Mouse (Mus musculus) kidney, embryonic 15.5 days (tissue): ENCODE results near the gene 4921504E06Rik. TPM values are rescaled to one million over a fixed set of nuclear protein-coding genes. Genes with fewer than 3 reads are reported as not detected.

Experiments
- ATAC-seq: fragments of 200-750 bp; cut with Nextera tagmentation; replicated peaks from 2 replicates; pipeline ENCODE4 v1.8.0; 2017; ENCODE audit warnings: moderate TSS enrichment; ENCODE audit not compliant: low FRiP score
- H3K27ac ChIP-seq: fragments of 300-500 bp; sonication (generic); 2 replicates; pipeline ENCODE4 v1.5.1; 2015; ENCODE audit warnings: mild to moderate bottlenecking, inconsistent platforms
- H3K27me3 ChIP-seq: fragments of 300-500 bp; sonication (generic); 2 replicates; pipeline ENCODE4 v1.6.1; 2015; ENCODE audit warnings: inconsistent platforms
- H3K36me3 ChIP-seq: fragments of 300-500 bp; sonication (generic); 2 replicates; pipeline ENCODE4 v1.6.1; 2015; ENCODE audit warnings: inconsistent platforms
- H3K4me1 ChIP-seq: fragments of 300-500 bp; sonication (generic); 2 replicates; pipeline ENCODE4 v1.6.1; 2015; ENCODE audit warnings: inconsistent platforms
- H3K4me2 ChIP-seq: fragments of 300-500 bp; sonication (generic); 2 replicates; pipeline ENCODE4 v1.6.1; 2015; ENCODE audit warnings: moderate library complexity, mild to moderate bottlenecking, inconsistent platforms
- H3K4me3 ChIP-seq: fragments of 300-500 bp; sonication (generic); replicated peaks from 2 replicates; pipeline ENCODE4 v1.5.1; 2015; ENCODE audit warnings: mild to moderate bottlenecking, inconsistent platforms
- H3K9ac ChIP-seq: fragments of 300-500 bp; sonication (generic); 2 replicates; pipeline ENCODE4 v1.6.1; 2015; ENCODE audit warnings: mild to moderate bottlenecking, inconsistent platforms
- H3K9me3 ChIP-seq: fragments of 300-500 bp; sonication (generic); replicated peaks from 2 replicates; pipeline ENCODE4 v1.6.1; 2016; ENCODE audit warnings: inconsistent platforms
- WGBS: fragments of 180-500 bp; shearing (Covaris S2); methylation state at CpG from one replicate; pipeline ENCODE4 v1.1.7; 2015; ENCODE audit warnings: mixed read lengths; 5-methylcytosine and 5-hydroxymethylcytosine counted together
- polyA plus RNA-seq: library from polyadenylated mRNA; unstranded; fragments of >200 nt; fragmentation: Nextera tagmentation; extraction: Ambion mirVana; gene quantifications from 2 replicates; pipeline ENCODE4 v1.2.1, GENCODE M21; 2015

4921504E06Rik gene
- polyA plus RNA-seq, 1 experiment from 2014 or later, result not detected

- Histone ChIP-seq H3K4me1 (peaks cover 13% of the 10 kb centered on the region), H3K9ac (no peak overlapping the region), H3K9me3 (no peaks in the 10 kb centered on the region), H3K36me3 (no peaks in the 10 kb centered on the region), H3K4me3 (no peak overlapping the region), H3K27ac (no peak overlapping the region), H3K4me2 (no peak overlapping the region), H3K27me3 (no peaks in the 10 kb centered on the region)
- WGBS, result 95% methylated on average over 2 of the region's 2 CpGs
- no peak for ATAC-seq
These were observed 2.3 kb downstream of the 4921504E06Rik start for GRCm38 (mm10) chr2:19551396-19551795.

GRCm38 (mm10) chr2:19540906-19541305 is 12.8 kb downstream of the 4921504E06Rik start:
- ATAC-seq, result no peak
- Histone ChIP-seq H3K27ac (no peak overlapping the region), H3K9me3 (no peaks in the 10 kb centered on the region), H3K4me2 (no peak overlapping the region), H3K4me1 (no peaks in the 10 kb centered on the region), H3K4me3 (no peak overlapping the region), H3K9ac (no peak overlapping the region), H3K27me3 (no peaks in the 10 kb centered on the region), H3K36me3 (no peaks in the 10 kb centered on the region)
- WGBS, result 69% methylated on average over 1 of the region's 1 CpGs

DNA sequence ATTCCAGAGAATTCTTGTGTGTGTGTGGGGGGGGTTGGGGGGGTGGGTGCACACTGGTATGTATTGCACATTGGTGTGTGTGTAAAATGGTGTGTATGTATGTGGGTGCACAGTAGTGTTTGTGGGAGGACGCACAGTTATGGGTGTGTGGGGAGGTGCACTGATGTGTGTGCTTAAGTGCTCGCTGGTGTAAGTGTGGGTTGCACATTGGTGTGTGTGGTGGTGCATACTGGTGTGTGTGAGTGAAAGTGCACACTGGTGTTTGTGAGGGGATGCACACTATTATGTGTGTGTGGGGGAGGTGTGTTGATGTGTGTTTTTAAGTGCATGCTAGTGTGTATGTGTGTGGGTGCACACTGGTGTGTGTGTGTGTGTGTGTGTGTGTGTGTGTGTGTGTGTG is 24.3 kb downstream of the 4921504E06Rik start:
- 84% methylated on average over 2 of the region's 2 CpGs for WGBS
- Histone ChIP-seq H3K9ac (no peak overlapping the region), H3K27ac (no peak overlapping the region), H3K4me2 (no peak overlapping the region), H3K4me3 (no peak overlapping the region), H3K9me3 (no peaks in the 10 kb centered on the region), H3K27me3 (0 out of 2 replicates have a peak, but pooled peaks cover 3% of the 10 kb centered on the region), H3K36me3 (no peaks in the 10 kb centered on the region), H3K4me1 (no peaks in the 10 kb centered on the region)
- peak; percentile 66; the same call in 1 of the 2 replicates for ATAC-seq

DNA sequence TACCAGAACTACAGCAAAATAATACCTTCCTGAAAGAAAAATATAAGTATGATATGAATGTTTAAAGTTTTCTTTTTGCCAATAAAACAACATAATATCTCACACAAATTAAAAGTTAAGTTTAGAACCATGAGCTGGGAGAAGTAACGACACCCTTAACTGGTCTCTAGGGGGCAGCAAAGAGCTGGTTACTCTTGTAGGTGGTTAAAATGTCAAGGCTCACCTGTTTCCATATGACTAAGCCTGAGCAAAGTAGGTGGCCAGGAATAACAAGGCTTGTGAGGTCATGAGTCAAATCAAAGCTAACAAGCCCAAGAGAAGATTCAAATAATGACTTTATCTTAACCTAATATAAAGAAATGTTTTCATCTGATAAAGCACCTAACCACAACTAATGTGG is 24.9 kb downstream of the 4921504E06Rik start:
- no peak overlapping the region for H3K27ac ChIP-seq
- no peaks in the 10 kb centered on the region for H3K36me3 ChIP-seq
- H3K9ac ChIP-seq, result no peak overlapping the region
- ATAC-seq, result no peak; the same call in 1 of the 2 replicates
- no peaks in the 10 kb centered on the region for H3K9me3 ChIP-seq
- H3K4me1 ChIP-seq, result no peaks in the 10 kb centered on the region
- H3K27me3 ChIP-seq, result 0 out of 2 replicates have a peak, but pooled peaks cover 3% of the 10 kb centered on the region
- H3K4me3 ChIP-seq, result no peak overlapping the region
- no peak overlapping the region for H3K4me2 ChIP-seq
- 0% methylated on average over 1 of the region's 1 CpGs for WGBS

DNA sequence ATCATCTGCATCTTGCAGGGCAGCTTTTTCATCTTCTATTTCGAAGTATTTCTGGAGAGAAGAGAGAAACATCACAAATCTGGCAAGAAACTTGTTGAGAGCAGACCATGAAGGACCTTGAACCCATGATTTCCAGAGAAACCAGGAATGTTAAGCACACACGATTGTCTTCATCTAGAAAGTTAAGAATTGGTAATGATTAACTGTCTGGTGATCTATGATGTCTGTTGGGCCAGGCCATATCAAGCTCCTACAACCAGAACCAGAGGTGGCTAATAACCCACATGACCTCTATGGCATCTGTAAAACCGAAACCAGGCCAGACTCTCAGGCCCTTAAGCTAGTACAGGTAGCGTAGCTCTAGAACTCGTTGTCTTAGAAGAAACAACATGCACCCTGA is 29.6 kb downstream of the 4921504E06Rik start:
- no peak overlapping the region for H3K4me2 ChIP-seq
- no peaks in the 10 kb centered on the region for H3K36me3 ChIP-seq
- no peak overlapping the region for H3K27ac ChIP-seq
- H3K27me3 ChIP-seq, result peaks cover 10% of the 10 kb centered on the region
- no peaks in the 10 kb centered on the region for H3K4me1 ChIP-seq
- no peak overlapping the region for H3K4me3 ChIP-seq
- WGBS, result 73% methylated on average over 5 of the region's 5 CpGs
- H3K9ac ChIP-seq, result no peak overlapping the region
- H3K9me3 ChIP-seq, result no peaks in the 10 kb centered on the region
- ATAC-seq, result no peak

DNA sequence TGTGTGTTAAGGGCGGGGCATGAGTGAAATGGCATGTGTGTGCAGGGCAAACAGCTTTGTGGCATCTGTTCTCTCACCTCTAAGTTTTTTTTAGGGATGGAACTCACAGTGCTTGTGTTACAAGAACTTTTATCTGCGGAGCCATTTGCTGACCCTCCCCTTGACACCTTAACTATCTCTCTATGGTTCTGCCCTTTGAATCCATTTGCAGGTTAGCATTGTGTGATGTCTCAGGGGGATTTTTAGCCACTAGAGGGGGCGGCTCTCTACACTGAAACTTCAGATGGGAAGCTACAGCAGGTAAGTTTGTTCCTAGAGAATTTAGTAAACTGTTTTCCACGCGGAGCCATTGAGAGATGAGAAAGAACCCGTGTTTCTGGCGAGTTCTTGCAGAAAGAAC is 32.1 kb downstream of the 4921504E06Rik start:
- H3K27ac ChIP-seq, result no peak overlapping the region
- no peak for ATAC-seq
- no peak overlapping the region for H3K4me3 ChIP-seq
- no peak overlapping the region for H3K9ac ChIP-seq
- 34% methylated on average over 7 of the region's 7 CpGs for WGBS
- H3K36me3 ChIP-seq, result no peaks in the 10 kb centered on the region
- H3K27me3 ChIP-seq, result peaks cover 16% of the 10 kb centered on the region
- H3K4me2 ChIP-seq, result no peak overlapping the region
- no peaks in the 10 kb centered on the region for H3K9me3 ChIP-seq
- no peaks in the 10 kb centered on the region for H3K4me1 ChIP-seq

GRCm38 (mm10) chr2:19520617-19521016 is 33.1 kb downstream of the 4921504E06Rik start:
- WGBS, result 92% methylated on average over 2 of the region's 2 CpGs
- H3K4me2 ChIP-seq, result no peak overlapping the region
- no peak overlapping the region for H3K4me3 ChIP-seq
- no peak for ATAC-seq
- H3K36me3 ChIP-seq, result no peaks in the 10 kb centered on the region
- H3K4me1 ChIP-seq, result no peaks in the 10 kb centered on the region
- H3K27ac ChIP-seq, result no peak overlapping the region
- H3K27me3 ChIP-seq, result peaks cover 16% of the 10 kb centered on the region
- H3K9me3 ChIP-seq, result no peaks in the 10 kb centered on the region
- no peak overlapping the region for H3K9ac ChIP-seq

DNA sequence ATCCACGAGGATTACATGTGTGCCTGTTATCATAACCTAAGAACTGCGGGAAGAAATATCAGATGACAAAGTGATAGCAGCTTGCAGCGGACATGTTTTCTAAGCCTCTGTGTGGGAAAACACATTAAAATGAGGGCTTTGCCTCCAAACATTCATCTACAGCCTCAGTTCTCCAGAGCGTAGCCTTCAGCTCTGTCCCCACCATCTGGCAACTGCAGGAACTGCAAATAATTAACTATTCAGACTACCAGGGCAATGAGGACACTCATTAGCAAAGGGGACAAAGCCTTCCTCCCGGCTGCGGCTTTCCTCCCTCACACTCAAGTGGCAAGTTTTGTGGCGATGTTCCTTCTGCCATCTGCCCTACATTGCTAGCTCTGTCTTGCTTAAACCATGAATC is 33.9 kb downstream of the 4921504E06Rik start:
- WGBS, result 7% methylated on average over 7 of the region's 7 CpGs
- Histone ChIP-seq H3K4me2 (0 out of 2 replicates have a peak overlapping the region, but pooled peaks have one; percentile 31), H3K4me1 (no peaks in the 10 kb centered on the region), H3K27me3 (peaks cover 13% of the 10 kb centered on the region), H3K4me3 (no peak overlapping the region), H3K9ac (no peak overlapping the region), H3K27ac (no peak overlapping the region), H3K36me3 (no peaks in the 10 kb centered on the region), H3K9me3 (no peaks in the 10 kb centered on the region)
- ATAC-seq, result peak; percentile 74; the same call in 1 of the 2 replicates

- Histone ChIP-seq H3K27me3 (peaks cover 13% of the 10 kb centered on the region), H3K27ac (no peak overlapping the region), H3K36me3 (no peaks in the 10 kb centered on the region), H3K4me2 (no peak overlapping the region), H3K4me3 (no peak overlapping the region), H3K9ac (no peak overlapping the region), H3K4me1 (no peaks in the 10 kb centered on the region), H3K9me3 (no peaks in the 10 kb centered on the region)
- 63% methylated on average over 13 of the region's 13 CpGs for WGBS
- no peak for ATAC-seq
These were observed 35.8 kb downstream of the 4921504E06Rik start for GRCm38 (mm10) chr2:19517952-19518351.

DNA sequence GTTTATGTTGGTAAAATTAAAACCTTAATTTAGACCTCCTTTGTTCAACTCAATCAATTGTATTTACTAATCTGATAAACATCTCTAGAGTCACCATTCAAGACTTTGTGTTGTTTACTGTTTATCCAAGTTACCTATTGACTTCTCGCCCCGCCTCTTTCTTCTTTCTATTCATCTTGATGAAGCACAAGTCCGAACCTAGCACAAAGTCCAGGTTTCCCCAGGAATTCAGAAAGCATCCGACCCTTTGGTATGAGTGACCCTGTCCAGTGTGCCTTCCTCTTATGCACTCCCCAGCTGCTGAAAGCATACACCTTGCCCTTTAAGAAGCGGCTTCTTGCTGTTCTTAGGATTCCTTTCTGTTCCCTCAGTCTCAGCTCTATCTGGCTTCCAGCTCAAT is 41.3 kb downstream of the 4921504E06Rik start:
- H3K4me1 ChIP-seq, result no peaks in the 10 kb centered on the region
- H3K27ac ChIP-seq, result no peak overlapping the region
- no peak overlapping the region for H3K9ac ChIP-seq
- H3K36me3 ChIP-seq, result no peaks in the 10 kb centered on the region
- WGBS, result 80% methylated on average over 5 of the region's 5 CpGs
- H3K9me3 ChIP-seq, result no peaks in the 10 kb centered on the region
- no peaks in the 10 kb centered on the region for H3K27me3 ChIP-seq
- H3K4me2 ChIP-seq, result no peak overlapping the region
- ATAC-seq, result no peak
- no peak overlapping the region for H3K4me3 ChIP-seq

GRCm38 (mm10) chr2:19511032-19511431 is 42.7 kb downstream of the 4921504E06Rik start:
- 61% methylated on average over 5 of the region's 5 CpGs for WGBS
- Histone ChIP-seq H3K9me3 (no peaks in the 10 kb centered on the region), H3K36me3 (no peaks in the 10 kb centered on the region), H3K4me1 (no peaks in the 10 kb centered on the region), H3K4me2 (no peak overlapping the region), H3K9ac (no peak overlapping the region), H3K27me3 (no peaks in the 10 kb centered on the region), H3K4me3 (no peak overlapping the region), H3K27ac (no peak overlapping the region)
- ATAC-seq, result no peak

GRCm38 (mm10) chr2:19505744-19506143 is 48.0 kb downstream of the 4921504E06Rik start:
- no peaks in the 10 kb centered on the region for H3K4me1 ChIP-seq
- no peaks in the 10 kb centered on the region for H3K27me3 ChIP-seq
- H3K9ac ChIP-seq, result no peak overlapping the region
- H3K9me3 ChIP-seq, result no peaks in the 10 kb centered on the region
- no peak overlapping the region for H3K4me2 ChIP-seq
- WGBS, result 80% methylated on average over 1 of the region's 1 CpGs
- no peaks in the 10 kb centered on the region for H3K36me3 ChIP-seq
- no peak overlapping the region for H3K4me3 ChIP-seq
- no peak overlapping the region for H3K27ac ChIP-seq
- no peak for ATAC-seq

DNA sequence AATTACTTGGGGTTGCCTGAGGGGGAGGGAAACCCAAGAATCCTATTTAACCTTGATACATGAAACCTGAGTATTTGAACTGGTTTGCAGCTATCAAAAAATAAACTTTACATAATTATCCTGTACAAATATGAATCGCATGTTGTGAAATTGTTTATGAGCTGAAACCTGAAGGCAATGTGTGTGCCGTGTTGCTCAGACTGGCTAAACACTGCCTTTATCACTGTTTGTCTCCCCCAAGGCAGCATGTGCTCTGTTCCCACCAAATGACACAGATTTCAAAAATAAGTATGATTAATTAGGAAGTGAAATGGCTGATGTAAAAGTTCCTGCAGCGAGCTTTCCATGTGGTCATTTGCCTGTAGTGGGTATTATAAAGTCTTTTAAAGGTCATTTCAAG is 63.5 kb downstream of the 4921504E06Rik start:
- Histone ChIP-seq H3K9ac (no peak overlapping the region), H3K4me2 (no peak overlapping the region), H3K27me3 (no peaks in the 10 kb centered on the region), H3K9me3 (no peaks in the 10 kb centered on the region), H3K36me3 (no peaks in the 10 kb centered on the region), H3K27ac (no peak overlapping the region), H3K4me1 (no peaks in the 10 kb centered on the region), H3K4me3 (no peak overlapping the region)
- WGBS, result 78% methylated on average over 3 of the region's 3 CpGs
- no peak for ATAC-seq
